Mouse (Mus musculus): ENCODE measurements around the gene Sart1.
"Not testable (repeated sequence)": the region's sequence is repeated elsewhere in the genome, so short reads cannot be mapped to it uniquely, and the experiment has no call there.

Sart1 gene

DNA sequence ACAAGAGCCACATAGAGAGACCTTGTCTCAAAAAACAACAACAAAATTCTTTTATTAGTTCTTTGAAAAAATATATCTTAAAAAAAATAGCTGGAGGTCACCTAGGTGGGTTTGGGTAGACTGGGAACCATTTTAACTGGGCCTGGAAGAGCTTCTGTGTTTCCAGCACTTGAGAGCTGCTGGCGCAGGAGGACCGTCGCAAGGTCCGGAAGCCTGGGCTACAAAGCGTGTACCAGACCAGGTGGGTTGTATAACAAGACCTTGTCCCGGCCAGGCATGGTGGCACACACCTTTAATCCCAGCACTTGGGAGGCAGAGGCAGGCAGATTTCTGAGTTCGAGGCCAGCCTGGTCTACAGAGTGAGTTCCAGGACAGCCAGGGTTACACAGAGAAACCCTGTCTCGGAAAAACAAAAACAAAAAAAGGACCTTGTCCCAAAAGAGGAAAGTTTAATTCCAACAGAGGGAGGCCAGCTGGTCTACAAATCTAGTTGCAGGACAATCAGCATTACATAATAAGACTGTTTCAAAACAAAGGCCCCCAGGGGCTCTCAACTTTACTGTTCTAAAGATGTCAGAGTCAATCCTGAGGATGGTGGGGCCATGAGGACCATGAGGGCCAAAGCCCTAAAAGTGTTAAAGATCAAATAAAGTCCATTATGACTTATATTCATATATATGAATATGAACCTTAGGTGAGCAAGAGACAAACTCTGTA is 30.4 kb upstream of the Sart1 start:
- in situ Hi-C loops (cut with MboI; ENCODE audit: low sequenced_read_pairs): no loop called here

DNA sequence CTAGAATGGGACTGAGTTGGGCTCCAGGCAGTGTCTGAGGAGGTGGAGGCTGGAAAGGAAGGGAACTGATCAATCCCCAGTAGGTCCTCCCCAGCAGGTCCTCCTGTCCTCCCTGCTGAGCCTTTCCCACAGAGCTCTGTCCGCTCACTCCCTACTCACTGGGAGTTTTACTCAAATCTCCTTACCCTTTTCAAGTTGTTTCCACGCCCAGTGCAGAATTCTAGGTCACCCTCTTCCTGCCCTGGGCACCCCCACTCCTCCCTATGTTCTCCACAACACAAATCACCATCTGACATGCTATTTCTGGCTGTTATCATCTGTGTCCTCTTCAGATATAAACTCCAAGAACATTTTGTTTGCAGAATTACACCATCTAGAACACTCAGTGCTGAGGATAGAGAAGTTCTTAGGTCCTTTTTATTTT is 26.0 kb upstream of the Sart1 start:
- in situ Hi-C loops (cut with MboI; ENCODE audit: low sequenced_read_pairs): no loop called here

DNA sequence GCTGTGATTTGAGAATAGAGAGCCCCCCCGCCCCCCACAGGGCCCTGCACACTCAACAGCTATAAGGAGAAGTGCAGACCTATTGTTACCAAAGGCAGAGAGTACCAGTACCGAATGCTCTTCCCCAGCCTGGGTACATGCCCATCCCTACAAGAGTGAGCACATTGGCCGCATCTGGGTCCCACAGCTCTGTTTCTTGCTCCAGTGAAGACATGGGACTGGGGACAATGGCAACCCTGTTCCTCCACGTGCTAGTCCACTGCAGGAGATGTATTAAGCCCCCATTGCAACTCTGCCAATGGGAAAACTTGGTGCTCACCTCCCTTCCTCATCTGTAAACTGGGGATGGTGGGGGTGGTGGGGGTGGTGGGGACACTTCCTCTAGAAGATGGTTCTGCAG is 25.3 kb upstream of the Sart1 start:
- in situ Hi-C loops (cut with MboI; ENCODE audit: low sequenced_read_pairs): no loop called here

DNA sequence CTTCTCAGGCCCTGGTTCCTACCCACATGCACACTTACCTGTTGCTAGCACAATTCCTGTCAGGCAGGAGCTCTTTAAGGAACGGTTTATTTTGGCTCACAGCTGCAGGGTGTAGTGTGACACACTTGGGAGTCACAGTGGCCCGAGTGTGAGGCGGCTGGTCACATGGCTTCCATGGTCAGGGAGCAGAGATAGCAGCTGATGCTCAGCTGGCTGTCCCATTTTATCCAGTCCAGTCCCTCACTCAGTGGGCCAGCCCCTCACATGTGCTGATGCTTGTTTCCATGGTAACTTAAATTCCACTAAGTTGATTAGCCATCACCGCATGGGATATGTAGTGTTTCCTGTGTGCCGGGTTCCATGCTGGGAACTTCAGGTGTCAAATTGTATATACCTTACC is 23.5 kb upstream of the Sart1 start:
- in situ Hi-C loops (cut with MboI; ENCODE audit: low sequenced_read_pairs): no loop called here

DNA sequence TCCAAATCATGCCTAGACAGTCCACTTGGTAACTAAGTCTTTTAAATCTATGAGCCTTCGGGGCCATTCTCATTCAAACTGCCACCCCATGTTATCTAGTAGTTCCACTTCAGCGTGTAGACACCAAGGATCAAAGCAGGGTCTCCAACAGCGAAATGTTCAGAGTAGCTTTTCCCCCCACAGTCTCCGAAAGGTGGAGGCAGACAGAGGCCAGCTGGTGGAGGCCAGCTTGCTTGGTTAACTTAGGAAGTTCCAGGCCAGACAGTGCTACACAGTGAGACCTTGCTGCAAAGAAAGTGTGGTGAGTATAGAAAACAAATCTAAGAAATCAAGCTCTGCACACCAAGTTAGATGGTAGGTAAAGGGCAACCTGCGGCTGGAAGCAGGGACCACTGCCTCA is 22.1 kb upstream of the Sart1 start:
- in situ Hi-C loops (cut with MboI; ENCODE audit: low sequenced_read_pairs): no loop called here

DNA sequence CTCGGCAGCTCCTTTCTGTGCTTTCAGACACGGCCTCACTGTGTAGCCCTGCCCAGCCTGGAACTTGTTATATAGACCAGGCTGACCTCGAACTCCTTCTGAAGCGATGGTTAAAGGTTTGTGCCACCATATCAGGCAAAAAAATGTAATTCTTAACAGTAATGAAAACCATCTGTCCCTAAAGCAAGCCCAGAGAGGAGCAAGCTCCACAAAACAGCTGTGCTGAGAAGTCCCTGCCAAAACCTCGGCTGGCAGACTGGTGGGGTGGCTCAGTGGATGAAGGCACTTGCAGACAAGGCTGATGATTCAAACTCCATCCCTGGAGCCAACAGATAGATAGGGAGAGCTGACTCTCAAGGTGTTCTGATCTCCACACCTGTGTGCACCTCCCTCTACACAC is 20.6 kb upstream of the Sart1 start:
- in situ Hi-C loops (cut with MboI; ENCODE audit: low sequenced_read_pairs): no loop called here

DNA sequence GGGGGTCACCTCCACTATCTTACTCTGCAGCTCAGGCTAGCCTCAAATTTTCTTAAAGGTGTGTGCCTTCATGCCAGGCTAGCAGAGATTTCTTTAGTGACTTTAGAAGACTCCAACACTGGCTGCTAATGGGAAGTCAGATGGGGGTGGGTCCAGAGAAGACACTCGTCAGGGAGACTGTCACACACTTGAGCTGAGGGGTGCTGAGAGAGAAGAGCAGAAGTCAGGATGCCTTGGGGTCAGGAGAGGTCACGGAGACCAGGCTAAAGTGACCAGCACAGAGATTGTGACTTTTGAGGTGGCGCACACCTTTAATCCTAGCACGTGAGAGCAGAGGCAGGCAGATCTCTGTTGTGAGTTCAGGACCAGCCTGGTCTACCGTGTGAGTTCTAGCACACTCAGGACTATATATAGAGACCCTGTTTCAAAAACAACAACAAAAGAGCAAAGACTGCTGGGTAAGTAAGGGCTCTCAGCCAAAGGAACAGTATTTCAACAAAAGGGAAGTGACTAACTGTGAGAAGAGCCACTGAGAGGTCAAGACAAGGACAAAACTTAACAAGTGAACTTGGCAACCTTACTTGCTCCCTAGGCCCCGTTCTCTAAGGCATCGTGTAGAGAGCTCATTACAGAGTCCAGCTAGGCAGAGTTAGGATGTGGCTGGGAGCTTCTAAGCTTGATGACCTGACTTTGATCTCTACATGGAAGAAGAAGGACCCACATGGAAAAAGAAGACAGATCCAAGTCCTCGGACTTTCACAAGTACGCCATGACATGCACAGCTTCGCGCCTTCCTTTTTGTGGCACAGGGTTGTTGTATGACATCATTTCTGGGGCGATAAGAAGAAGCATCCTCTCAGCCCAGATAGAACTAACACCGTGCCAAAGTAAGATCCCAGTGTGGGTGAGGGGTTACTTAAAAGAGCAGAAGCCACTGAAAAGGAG is 19.8 kb upstream of the Sart1 start:
- in situ Hi-C loops (cut with MboI; ENCODE audit: low sequenced_read_pairs): no loop called here

DNA sequence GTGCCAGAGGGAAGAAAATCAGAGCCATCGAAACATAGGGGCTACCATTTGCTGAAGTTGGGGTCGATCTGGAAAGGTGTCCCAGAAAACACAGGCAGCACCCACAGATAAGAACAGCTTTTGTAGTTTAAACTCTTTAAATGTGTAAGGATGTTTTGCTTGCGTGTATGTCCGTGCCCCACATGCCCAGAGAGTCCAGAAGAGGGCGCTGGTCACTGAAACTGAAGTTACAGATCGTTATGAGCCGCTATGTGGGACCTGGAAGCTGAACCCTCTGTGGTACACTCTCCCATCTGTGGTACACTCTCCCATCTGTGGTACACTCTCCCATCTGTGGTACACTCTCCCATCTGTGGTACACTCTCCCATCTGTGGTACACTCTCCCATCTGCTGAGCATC is 18.6 kb upstream of the Sart1 start:
- in situ Hi-C loops (cut with MboI; ENCODE audit: low sequenced_read_pairs): no loop called here

DNA sequence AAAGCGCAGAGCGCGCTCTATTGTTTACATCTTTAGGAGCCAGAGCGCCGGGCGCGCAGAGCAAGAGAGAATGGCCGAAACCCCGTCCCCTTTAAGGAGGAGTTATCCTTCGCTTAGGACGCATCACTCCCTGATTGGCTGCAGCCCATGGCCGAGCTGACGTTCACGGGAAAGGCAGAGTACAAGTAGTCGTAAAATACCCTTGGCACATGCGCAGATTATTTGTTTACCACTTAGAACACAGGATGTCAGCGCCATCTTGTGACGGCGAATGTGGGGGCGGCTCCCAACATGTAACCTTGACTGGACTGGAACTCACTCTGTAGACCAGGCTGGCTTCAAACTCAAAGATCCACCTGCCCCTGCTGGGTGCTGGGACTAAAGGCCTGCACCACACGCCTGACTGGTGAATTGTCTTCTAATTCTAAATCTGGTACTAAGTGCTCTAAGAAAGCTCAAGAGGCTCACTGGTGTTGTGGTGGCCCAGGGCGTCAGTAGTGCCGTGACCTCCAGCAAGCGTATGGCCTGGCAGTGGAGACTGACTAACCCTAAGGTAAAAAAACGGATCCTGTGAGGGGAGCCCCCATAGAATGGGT is 18.1 kb upstream of the Sart1 start:
- in situ Hi-C loops (cut with MboI; ENCODE audit: low sequenced_read_pairs): not testable (repeated sequence)

DNA sequence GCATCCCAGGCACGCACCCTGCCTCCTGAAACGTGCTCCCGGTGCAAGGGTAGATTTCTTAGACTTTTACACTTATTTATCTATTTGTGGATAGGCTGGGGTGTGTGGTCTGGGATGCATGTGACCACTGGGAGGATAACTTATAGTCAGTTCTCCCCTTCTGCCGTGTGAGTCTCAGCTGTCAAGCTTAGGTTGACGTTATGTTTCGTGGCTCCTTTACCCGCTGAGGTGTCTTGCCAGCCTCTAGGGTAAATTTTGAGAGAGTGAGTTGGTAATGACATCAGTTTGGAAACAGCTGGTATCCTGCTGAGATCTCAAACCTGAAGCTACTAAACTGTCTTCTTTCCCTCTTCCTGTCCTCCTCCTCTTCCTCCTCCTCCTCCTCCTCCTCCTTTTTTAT is 17.4 kb upstream of the Sart1 start:
- in situ Hi-C loops (cut with MboI; ENCODE audit: low sequenced_read_pairs): no loop called here

DNA sequence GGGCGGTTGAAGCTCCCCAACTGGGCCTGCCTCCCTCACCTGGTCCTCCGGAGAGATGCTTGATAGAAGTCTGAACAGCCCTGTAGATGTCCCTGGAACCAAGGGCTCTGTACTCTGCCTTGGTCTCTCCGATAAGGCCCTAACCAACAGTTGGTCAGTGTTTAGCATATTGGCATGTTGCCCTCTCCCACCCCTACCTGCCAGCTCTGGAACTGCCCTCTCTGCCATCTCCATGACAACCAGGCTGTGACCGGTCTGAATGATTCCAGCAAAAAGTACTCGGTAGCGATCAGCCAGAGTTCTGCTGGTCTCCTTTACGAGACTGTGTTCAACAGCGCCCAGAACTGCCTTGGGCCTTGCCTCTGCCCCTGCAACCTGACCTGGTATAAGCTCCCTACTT is 13.8 kb upstream of the Sart1 start, which contains the start of gene Tsga10ip:
Gene Tsga10ip, minus strand, starts transcription at position 234 of the 400 bp plus-strand sequence.
- in situ Hi-C loops (cut with MboI; ENCODE audit: low sequenced_read_pairs): no loop called here

DNA sequence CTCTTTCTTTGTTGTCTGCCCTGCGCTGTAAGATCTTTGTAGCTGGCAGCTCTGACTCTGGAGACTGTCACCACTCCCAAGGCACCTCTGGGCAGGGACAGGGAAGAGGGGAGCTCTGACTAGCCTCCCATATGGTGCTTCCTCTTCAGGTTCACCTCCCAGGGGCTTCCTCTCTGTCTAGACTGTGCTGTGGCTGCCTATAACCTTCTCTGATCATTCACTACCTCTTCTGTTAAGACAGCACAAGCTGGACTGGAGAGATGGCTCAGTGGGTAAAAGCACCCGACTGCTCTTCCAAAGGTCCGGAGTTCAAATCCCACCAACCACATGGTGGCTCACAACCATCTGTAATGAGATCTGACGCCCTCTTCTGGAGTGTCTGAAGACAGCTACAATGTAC is 12.6 kb upstream of the Sart1 start:
- in situ Hi-C loops (cut with MboI; ENCODE audit: low sequenced_read_pairs): not testable (repeated sequence)

DNA sequence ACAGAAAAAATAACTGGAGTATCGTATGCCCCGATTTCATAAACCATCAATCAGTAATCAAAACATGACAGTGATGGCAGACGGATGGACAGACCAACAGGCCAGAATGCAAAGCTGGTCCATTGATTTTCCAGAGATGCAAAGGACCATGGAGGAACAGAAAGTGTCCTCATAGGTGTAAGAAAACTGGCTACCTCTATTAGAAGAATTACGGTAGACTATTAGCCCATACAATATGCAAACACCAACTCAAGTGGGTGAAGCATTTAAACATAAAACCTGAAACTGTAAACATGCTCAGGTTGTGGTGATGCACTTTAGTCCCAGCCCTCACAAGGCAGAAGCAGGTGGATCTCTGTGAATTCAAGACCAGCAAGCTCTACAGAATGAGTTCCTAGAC is 6.9 kb upstream of the Sart1 start:
- in situ Hi-C loops (cut with MboI; ENCODE audit: low sequenced_read_pairs): no loop called here

DNA sequence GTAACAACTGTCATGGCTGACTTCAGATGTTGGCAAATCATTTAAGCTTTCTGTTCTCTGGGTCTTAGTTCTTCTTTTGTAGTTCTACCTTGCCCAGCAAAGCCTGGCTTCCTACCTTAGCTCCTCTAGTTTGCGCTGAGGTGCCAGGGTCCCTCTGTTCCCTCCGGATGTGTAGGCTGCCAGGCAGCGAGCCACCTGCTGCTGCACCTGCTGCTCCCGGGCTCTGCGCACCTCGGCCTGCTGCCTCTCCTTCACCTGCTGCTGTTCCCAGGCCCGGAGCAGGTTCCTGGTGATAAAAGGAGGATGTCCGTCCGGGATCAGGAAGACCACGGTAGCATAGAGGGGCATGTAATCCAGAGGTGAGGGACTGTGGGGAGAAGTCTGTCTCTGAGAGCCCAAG is 5.7 kb upstream of the Sart1 start:
- in situ Hi-C loops (cut with MboI; ENCODE audit: low sequenced_read_pairs): no loop called here

DNA sequence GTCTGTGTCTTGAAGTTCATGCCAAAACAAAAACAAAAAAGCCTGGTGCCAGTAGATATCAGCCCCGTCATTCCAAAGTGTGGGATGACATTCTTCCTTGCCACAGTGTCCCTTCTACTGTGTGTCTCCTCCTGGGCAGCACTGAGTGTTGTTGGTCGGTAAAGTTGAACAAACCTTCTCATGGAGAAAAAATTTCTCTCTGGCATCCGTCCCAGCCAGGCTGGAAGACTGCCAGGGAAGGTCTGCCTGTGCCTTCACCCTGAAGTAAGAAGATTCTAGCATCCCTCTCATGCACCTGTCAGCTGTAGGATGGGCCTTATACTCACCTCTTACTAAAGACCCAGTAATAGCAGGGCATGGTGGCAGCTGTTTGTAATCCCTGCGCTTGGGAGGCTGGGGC is 4.4 kb upstream of the Sart1 start:
- in situ Hi-C loops (cut with MboI; ENCODE audit: low sequenced_read_pairs): no loop called here

DNA sequence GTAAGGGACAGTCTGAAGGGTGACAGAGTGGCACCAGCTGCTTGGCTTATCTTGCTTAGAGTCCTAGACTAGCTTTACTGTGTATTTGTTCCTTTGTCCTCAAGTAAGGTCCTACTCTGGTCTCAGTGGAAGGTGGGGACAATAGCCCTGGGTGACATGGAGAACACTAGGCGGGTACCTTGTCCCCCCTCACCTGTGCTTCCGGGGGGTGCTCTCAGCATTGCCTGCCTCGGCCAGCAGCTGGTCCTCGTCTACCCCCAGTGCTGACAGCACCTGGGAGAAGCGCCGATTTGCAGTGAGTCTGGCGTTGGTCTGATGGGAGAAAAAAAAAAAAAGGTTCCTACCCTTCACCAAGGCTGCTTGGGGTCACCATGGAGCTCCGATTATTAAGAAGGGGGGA is 1.9 kb upstream of the Sart1 start:
- in situ Hi-C loops (cut with MboI; ENCODE audit: low sequenced_read_pairs): no loop called here

DNA sequence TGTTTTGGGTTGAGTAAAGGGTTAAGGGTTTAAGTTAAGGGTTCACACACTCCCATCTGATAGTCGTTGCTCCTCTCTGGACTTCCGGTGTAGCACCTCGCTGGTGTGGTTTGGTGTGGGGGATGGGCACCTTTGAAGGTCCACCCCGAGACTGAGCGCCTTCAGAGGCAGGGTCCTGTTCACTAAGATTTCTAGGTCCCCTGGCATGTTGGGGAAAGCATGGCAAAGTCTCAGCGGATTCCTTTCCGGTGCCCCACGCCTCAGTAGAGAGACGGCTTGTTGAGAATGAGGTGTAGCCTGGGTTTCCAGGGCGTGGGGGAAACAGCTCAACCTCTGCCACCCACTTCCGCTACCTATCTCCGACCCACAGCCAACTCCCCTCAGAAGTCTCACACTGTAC is 1.1 kb upstream of the Sart1 start:
- in situ Hi-C loops (cut with MboI; ENCODE audit: low sequenced_read_pairs): no loop called here

DNA sequence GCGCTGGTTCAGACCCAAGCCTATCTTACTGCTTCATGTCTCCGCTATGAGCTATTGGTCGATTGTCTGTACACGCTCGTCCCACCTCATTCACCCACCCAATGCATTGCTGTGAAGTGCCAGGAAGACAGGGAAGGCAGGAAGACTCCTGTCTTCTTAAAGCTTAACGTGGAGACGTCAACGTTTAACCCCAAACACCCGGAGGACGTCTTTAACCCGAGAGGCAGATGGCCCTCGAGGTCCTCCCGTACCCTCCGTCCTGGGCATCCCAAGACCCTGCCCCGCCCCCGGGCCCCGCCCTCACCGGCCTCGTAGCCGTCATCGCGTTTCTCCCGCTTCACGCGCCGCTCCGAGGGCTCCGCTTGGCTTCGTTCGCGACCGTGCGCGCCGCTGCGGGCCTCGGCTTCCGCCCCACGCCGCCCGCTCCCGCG is 477 bp downstream of the Sart1 start:
- in situ Hi-C loops (cut with MboI; ENCODE audit: low sequenced_read_pairs): no loop called here

DNA sequence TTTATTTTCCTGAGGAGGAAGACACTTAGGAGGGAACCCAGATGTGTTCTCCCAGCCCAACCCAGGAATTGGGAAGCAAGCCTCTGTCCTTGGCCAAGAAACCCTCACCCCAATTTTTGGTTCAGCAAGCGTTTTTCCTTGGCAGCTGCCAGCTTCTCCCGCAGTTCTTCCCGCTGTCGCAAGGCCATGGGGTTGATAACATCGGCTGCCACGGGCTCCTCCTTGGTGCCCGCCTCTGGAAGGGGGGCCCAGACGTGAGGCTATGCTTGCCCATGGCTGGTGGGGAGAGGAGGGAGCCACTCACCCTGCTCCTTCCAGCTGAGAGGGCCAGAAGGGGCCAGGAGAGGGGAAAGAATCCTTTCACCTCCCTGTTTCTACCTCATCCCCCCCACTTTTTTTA is 3.8 kb downstream of the Sart1 start:
- in situ Hi-C loops (cut with MboI; ENCODE audit: low sequenced_read_pairs): no loop called here

DNA sequence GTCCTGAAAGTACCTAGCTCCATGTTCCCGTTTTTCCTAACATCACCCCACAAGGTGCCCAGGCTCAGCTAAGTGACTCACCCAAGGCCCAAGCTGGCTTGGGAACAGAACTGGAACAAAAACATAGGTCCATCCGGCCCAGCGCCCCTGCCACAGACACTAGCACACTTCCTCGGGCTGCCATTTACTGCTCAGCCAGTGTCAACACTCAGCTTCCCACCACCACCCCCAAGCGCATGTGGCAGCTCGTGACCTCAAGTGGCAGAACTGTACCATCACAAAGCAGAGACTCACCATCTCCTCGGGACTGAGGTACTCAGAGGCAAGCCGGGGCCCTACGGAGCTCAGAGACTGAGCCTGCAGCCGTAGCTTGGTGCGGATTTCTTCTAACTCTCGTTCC is 5.2 kb downstream of the Sart1 start:
- in situ Hi-C loops (cut with MboI; ENCODE audit: low sequenced_read_pairs): no loop called here

DNA sequence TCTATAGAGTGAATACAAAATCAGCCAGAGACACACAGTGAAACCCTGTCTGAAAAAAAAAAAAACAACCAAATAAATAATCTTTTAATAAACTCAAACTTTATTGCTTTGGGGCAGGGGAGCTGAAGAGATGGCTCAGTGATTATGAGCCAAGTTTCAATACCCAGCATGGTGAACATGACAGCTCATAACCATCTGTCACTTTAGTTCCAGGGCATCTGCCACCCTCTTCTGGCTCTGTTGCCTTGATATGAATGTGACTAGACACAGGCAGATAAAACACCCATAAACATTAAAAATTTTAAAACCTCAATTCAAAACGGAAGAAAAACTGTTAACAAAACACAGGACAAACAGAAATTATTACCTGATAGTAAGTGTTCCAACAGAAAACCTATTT is 11.1 kb downstream of the Sart1 start:
- in situ Hi-C loops (cut with MboI; ENCODE audit: low sequenced_read_pairs): no loop called here

DNA sequence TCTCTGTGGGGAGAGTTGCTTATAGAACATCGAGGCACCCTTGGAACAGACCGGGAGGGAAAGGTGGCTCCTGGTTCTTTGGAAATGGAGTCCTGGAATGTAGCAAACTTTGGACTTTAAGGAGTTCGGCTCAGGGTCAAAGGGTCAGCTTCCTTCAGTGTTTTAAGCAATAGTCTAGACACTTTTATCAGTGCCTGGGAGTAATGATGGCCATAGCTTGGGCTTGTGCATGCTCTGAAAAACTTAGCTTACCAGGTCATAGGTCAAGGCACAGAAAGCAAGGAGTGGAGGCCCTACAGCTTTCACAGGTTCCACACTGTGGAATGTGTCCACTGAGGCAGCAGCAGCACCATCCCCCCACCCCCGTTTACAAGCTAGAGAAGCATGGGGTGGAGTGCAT is 13.8 kb downstream of the Sart1 start:
- in situ Hi-C loops (cut with MboI; ENCODE audit: low sequenced_read_pairs): no loop called here
